Mouse (Mus musculus): ENCODE data around the gene Sult5a1. TPM values are rescaled to one million over a fixed set of nuclear protein-coding genes. Genes with fewer than 3 reads are reported as not detected.

Gene Sult5a1
- polyA plus RNA-seq, 1 experiment from 2014 or later: 13.9 TPM

DNA sequence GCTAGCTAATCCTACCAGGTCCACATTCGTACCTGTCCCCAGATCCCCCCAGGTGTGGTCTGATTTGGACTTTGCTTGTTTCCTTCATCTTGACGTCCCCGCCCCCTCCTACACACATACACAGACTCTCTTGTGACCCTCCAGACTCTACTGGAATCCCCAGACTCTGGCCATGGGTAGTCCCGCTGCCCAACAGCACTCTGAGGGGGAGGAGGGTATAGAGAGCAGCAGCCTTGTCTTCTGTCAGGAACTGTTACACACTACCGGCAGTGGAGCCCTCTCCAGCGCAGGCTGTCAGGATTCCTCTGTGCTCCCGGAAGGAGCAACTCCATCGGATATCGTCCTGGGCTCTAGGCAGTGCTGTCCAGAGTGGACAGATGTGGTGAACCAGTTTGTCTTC lies 27.1 kb downstream of the Sult5a1 start:
- Histone ChIP-seq H3K4me2 (ENCODE audit: low read length) (peak overlapping the region; percentile 19; the same call in 1 of the 2 replicates), H3K27ac (no peak overlapping the region)
- no peak for DNase-seq (ENCODE audit: low spot score)

DNA sequence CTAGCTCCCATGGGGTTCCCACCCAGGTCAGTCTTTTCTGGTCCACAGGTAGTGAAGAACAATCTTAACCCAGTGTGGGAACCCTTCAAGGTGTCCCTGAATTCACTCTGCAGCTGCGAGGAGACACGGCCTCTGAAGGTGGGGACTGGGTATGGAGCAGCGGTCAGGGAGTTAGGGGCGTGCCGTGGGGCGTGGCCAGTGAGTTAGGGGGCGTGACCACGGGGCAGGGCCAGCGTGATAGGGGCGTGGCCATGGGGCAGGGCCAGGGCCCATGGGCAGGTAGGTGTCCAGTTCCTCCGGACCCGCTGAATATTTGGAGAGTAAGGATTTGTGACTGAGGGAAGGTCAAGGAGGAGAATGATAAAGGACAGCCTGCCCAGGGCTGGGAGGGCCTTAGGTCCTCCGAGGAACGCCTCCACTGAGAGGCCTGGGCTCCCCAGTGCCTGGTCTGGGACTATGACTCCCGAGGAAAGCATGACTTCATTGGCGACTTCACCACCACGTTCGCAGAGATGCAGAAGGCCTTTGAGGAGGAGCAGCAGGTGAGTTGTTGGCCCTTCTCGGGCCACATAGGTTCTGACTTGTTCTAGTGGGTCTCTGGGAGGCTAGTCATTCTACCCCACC lies 31.8 kb downstream of the Sult5a1 start:
- H3K9ac ChIP-seq (ENCODE audit: low read depth, low read length): no peak overlapping the region
- H3K4me3 ChIP-seq (replicated peaks; ENCODE audit: low read depth, low read length): no peak overlapping the region
- ATAC-seq (replicated peaks; ENCODE audit: low FRiP score, low read depth) (peak; percentile 71), DNase-seq (ENCODE audit: low spot score) (no peak)
- WGBS: 11% methylated on average over 19 of the region's 19 CpGs
- peaks cover 14% of the 10 kb centered on the region; the same call in 1 of the 2 replicates for H3K4me1 ChIP-seq (replicated peaks; ENCODE audit: insufficient read depth, low read length)
- no peak for TF ChIP-seq CTCF (IDR thresholded peaks at IDR 0.05; ENCODE audit: low read depth)
- no peak overlapping the region for H3K27ac ChIP-seq
- H3K4me2 ChIP-seq (ENCODE audit: low read length): peak overlapping the region; percentile 30
- no peaks in the 10 kb centered on the region for H3K36me3 ChIP-seq (ENCODE audit: insufficient read depth, low read length)
- H3K27me3 ChIP-seq (ENCODE audit: insufficient read depth, low read length): 0 out of 2 replicates have a peak, but pooled peaks cover 2% of the 10 kb centered on the region
- no peaks in the 10 kb centered on the region for H3K9me3 ChIP-seq (replicated peaks; ENCODE audit: low read length)

More for the DNA sequence above, 27.1 kb downstream of the Sult5a1 start:
- H3K9me3 ChIP-seq (replicated peaks; ENCODE audit: low read length): no peaks in the 10 kb centered on the region
- no peaks in the 10 kb centered on the region for H3K36me3 ChIP-seq (ENCODE audit: insufficient read depth, low read length)
- 0 out of 2 replicates have a peak, but pooled peaks cover 2% of the 10 kb centered on the region for H3K27me3 ChIP-seq (ENCODE audit: insufficient read depth, low read length)
- no peak overlapping the region for H3K4me3 ChIP-seq (replicated peaks; ENCODE audit: low read depth, low read length)
- peaks cover 8% of the 10 kb centered on the region; the same call in 1 of the 2 replicates for H3K4me1 ChIP-seq (replicated peaks; ENCODE audit: insufficient read depth, low read length)
- TF ChIP-seq CTCF (IDR thresholded peaks at IDR 0.05; ENCODE audit: low read depth): no peak
- 38% methylated on average over 9 of the region's 9 CpGs for WGBS
- ATAC-seq (replicated peaks; ENCODE audit: low FRiP score, low read depth): no peak
- H3K9ac ChIP-seq (ENCODE audit: low read depth, low read length): no peak overlapping the region

DNA sequence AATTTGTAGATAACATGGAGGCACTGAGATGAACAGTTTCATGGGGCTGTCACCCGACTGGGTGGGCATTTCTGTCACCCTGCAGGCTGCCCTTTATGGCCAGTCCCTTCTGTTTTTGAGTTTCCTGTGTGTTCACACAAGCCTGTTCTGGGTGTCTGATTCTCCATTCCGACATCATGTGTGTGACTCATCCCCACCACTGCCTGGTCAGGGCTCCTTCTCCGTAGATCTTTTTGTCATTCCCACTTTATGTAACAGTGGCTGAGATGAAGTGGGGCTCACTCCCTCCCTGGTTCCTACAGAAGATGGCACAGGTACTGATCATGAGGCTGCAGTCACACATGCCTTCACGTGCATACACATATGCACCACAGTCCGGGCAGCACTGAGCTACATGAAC lies 35.4 kb downstream of the Sult5a1 start:
- DNase-seq (ENCODE audit: low spot score) (no peak), ATAC-seq (replicated peaks; ENCODE audit: low FRiP score, low read depth) (no peak)
- Histone ChIP-seq H3K4me3 (replicated peaks; ENCODE audit: low read depth, low read length) (no peak overlapping the region), H3K9ac (ENCODE audit: low read depth, low read length) (peak overlapping the region; percentile 14; the same call in 1 of the 2 replicates), H3K36me3 (ENCODE audit: insufficient read depth, low read length) (no peaks in the 10 kb centered on the region), H3K4me1 (replicated peaks; ENCODE audit: insufficient read depth, low read length) (peaks cover 14% of the 10 kb centered on the region; the same call in 1 of the 2 replicates), H3K9me3 (replicated peaks; ENCODE audit: low read length) (no peaks in the 10 kb centered on the region), H3K4me2 (ENCODE audit: low read length) (no peak overlapping the region), H3K27ac (no peak overlapping the region), H3K27me3 (ENCODE audit: insufficient read depth, low read length) (peaks cover 11% of the 10 kb centered on the region)
- TF ChIP-seq CTCF (IDR thresholded peaks at IDR 0.05; ENCODE audit: low read depth): no peak
- WGBS: 78% methylated on average over 5 of the region's 5 CpGs

DNA sequence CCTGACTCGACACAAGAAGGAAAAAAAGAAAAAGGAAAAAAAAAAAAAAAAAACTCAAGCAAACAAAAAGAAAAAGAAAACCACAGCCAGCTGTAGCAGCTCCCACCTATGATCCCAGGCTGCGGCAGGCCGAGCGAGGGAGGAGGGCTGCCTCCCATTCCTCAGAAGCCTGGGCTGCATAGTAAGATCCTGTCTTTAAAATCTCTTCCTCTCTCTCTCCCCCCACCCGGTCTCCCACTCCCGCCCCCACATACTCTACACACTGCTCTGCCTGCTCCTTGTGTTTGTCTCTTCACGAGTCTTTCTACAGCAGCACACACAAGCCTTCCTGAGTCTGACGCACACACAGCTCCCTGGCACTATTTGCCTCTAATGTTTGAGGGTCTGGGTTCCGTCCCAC lies 36.1 kb downstream of the Sult5a1 start:
- ATAC-seq (replicated peaks; ENCODE audit: low FRiP score, low read depth) (no peak), DNase-seq (ENCODE audit: low spot score) (peak; percentile 88)
- peaks cover 21% of the 10 kb centered on the region for H3K4me1 ChIP-seq (replicated peaks; ENCODE audit: insufficient read depth, low read length)
- H3K27me3 ChIP-seq (ENCODE audit: insufficient read depth, low read length): peaks cover 16% of the 10 kb centered on the region
- peak overlapping the region; percentile 14; the same call in 1 of the 2 replicates for H3K9ac ChIP-seq (ENCODE audit: low read depth, low read length)
- H3K4me2 ChIP-seq (ENCODE audit: low read length): no peak overlapping the region
- H3K36me3 ChIP-seq (ENCODE audit: insufficient read depth, low read length): no peaks in the 10 kb centered on the region
- no peak overlapping the region for H3K27ac ChIP-seq
- no peak overlapping the region for H3K4me3 ChIP-seq (replicated peaks; ENCODE audit: low read depth, low read length)
- no peak for TF ChIP-seq CTCF (IDR thresholded peaks at IDR 0.05; ENCODE audit: low read depth)
- WGBS: 29% methylated on average over 9 of the region's 9 CpGs
- no peaks in the 10 kb centered on the region for H3K9me3 ChIP-seq (replicated peaks; ENCODE audit: low read length)

DNA sequence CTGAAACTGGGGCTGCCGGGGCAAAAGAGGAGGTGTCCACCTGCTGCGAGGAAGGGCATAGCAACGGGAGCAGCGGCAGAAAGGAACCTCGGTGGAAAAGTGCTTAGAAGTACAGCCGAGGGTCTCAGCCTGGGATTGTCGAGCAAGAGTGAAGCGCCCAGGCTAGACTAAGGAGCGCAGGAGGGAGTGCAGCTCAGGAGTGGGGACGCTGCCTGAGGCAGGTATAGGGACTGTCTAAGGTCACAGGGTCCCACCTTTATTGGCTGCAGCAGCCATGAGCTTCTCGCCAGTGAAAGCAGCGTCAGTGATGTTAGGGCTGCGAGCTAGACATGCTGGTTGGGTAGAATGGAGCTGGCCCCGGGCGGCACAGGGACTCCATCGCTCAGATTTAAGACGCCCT lies 40.4 kb downstream of the Sult5a1 start:
- H3K36me3 ChIP-seq (ENCODE audit: insufficient read depth, low read length): no peaks in the 10 kb centered on the region
- peaks cover 19% of the 10 kb centered on the region for H3K4me1 ChIP-seq (replicated peaks; ENCODE audit: insufficient read depth, low read length)
- DNase-seq (ENCODE audit: low spot score): no peak
- H3K4me2 ChIP-seq (ENCODE audit: low read length): peak overlapping the region; percentile 66
- no peak for TF ChIP-seq CTCF (IDR thresholded peaks at IDR 0.05; ENCODE audit: low read depth)
- no peaks in the 10 kb centered on the region for H3K9me3 ChIP-seq (replicated peaks; ENCODE audit: low read length)
- H3K27ac ChIP-seq: no peak overlapping the region
- no peak for ATAC-seq (replicated peaks; ENCODE audit: low FRiP score, low read depth)
- 3% methylated on average over 17 of the region's 17 CpGs for WGBS
- H3K4me3 ChIP-seq (replicated peaks; ENCODE audit: low read depth, low read length): peak overlapping the region; percentile 45
- peak overlapping the region; percentile 2; the same call in 1 of the 2 replicates for H3K9ac ChIP-seq (ENCODE audit: low read depth, low read length)
- peaks cover 24% of the 10 kb centered on the region for H3K27me3 ChIP-seq (ENCODE audit: insufficient read depth, low read length)

DNA sequence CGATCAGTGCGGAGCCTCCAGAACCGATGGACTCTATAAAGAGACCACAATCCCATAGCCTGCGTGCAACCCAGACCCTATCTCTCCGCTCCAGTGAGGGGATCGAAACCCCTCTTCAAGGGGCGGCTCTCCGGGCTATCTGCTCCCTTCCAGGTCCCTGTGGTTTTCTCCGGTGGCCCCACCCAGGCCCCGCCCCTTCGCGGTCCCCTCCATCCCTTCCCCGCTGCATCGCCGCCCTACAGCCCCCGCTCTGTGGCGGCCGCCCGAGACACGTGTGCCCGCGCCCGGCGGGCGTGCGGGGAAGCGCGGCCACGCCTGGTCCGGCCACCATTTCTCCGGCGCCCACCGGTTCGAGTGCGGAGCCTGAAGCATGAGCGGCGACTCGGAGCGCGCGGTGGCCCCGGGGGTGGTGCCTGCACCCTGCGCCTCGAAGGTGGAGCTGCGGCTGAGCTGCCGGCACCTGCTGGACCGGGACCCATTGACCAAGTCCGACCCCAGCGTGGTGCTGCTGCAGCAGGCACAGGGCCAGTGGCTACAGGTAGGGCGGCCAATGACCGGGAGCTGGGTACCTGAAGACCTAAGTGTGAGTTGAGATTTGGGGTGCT lies 40.9 kb downstream of the Sult5a1 start, which contains the start of gene Cpne7:
Gene Cpne7 (plus strand): TSS at position 248 of the 605 bp plus-strand sequence.
- Histone ChIP-seq H3K4me1 (replicated peaks; ENCODE audit: insufficient read depth, low read length) (peaks cover 16% of the 10 kb centered on the region), H3K9ac (ENCODE audit: low read depth, low read length) (peak within 1 kb of the TSS; percentile 2; the same call in 1 of the 2 replicates)
- under 1% methylated on average over 51 of the region's 51 CpGs for WGBS

More for the DNA sequence above, 40.9 kb downstream of the Sult5a1 start, which contains the start of gene Cpne7:
- Histone ChIP-seq H3K27me3 (ENCODE audit: insufficient read depth, low read length) (peaks cover 24% of the 10 kb centered on the region), H3K9me3 (replicated peaks; ENCODE audit: low read length) (no peaks in the 10 kb centered on the region), H3K4me3 (replicated peaks; ENCODE audit: low read depth, low read length) (peak within 1 kb of the TSS; percentile 45), H3K36me3 (ENCODE audit: insufficient read depth, low read length) (no peaks in the 10 kb centered on the region), H3K27ac (no peak within 1 kb of the TSS), H3K4me2 (ENCODE audit: low read length) (peak within 1 kb of the TSS; percentile 66)
- no peak for DNase-seq (ENCODE audit: low spot score)
- TF ChIP-seq CTCF (IDR thresholded peaks at IDR 0.05; ENCODE audit: low read depth): no peak
- ATAC-seq (replicated peaks; ENCODE audit: low FRiP score, low read depth): no peak; the same call in 1 of the 2 replicates
